Mouse (Mus musculus) CH12.LX (cell line): ENCODE data around the gene Sbds.

ENCODE experiments used
- BHLHE40 ChIP-seq: IDR thresholded peaks from 2 replicates; pipeline ENCODE4 v1.6.1; 2011; ENCODE audit warnings: mild to moderate bottlenecking, low read depth, low read length, improper control_type of control experiment
- CHD1 ChIP-seq: IDR thresholded peaks from 2 replicates; pipeline ENCODE4 v1.6.1; 2012; ENCODE audit warnings: low read depth, low read length, improper control_type of control experiment, inconsistent platforms
- CTCF ChIP-seq, 2 experiments: IDR thresholded peaks in 1 of 2; conservative IDR thresholded peaks in 1 of 2; 2 replicates each; pipeline ENCODE4 v1.5.1; 2011 to 2012; ENCODE audit warnings: low read depth in 2 of 2, low read length in 2 of 2, improper control_type of control experiment in 1 of 2, inconsistent platforms in 1 of 2, mild to moderate bottlenecking in 1 of 2, moderate library complexity in 1 of 2
- E2F4 ChIP-seq: IDR thresholded peaks from 2 replicates; pipeline ENCODE4 v1.6.1; 2011; ENCODE audit warnings: low read depth, low read length, improper control_type of control experiment; ENCODE audit not compliant: insufficient replicate concordance
- EP300 ChIP-seq: IDR thresholded peaks from 2 replicates; pipeline ENCODE4 v1.6.1; 2011; ENCODE audit warnings: low read length, improper control_type of control experiment
- IRF4 ChIP-seq: IDR thresholded peaks from 2 replicates; pipeline ENCODE4 v1.6.1; 2014; ENCODE audit warnings: low read depth, mild to moderate bottlenecking, inconsistent platforms, low read length, improper control_type of control experiment
- JUND ChIP-seq: conservative IDR thresholded peaks from 2 replicates; pipeline ENCODE4 v1.6.1; 2011; ENCODE audit warnings: low read depth, low read length, improper control_type of control experiment
- MAX ChIP-seq: IDR thresholded peaks from 2 replicates; pipeline ENCODE4 v1.6.1; 2011; ENCODE audit warnings: low read length, improper control_type of control experiment
- NELFE ChIP-seq: IDR thresholded peaks from 2 replicates; pipeline ENCODE4 v1.6.1; 2011; ENCODE audit warnings: low read depth, low read length, improper control_type of control experiment
- NRF1 ChIP-seq: IDR thresholded peaks from 2 replicates; pipeline ENCODE4 v1.6.1; 2014; ENCODE audit warnings: low read depth, mild to moderate bottlenecking, inconsistent platforms, low read length, improper control_type of control experiment, moderate library complexity
- POLR2A ChIP-seq: IDR thresholded peaks from 2 replicates; pipeline ENCODE4 v1.6.1; 2011; ENCODE audit warnings: low read depth, mild to moderate bottlenecking, improper control_type of control experiment, low read length
- TCF12 ChIP-seq: IDR thresholded peaks from 2 replicates; pipeline ENCODE4 v1.6.1; 2014; ENCODE audit warnings: low read depth, mild to moderate bottlenecking, inconsistent platforms, low read length, improper control_type of control experiment
- USF1 ChIP-seq: IDR thresholded peaks from 2 replicates; pipeline ENCODE4 v1.6.1; 2014; ENCODE audit warnings: low read depth, mild to moderate bottlenecking, inconsistent platforms, low read length, improper control_type of control experiment
- ZNF384 ChIP-seq: IDR thresholded peaks from 2 replicates; pipeline ENCODE4 v1.6.1; 2012; ENCODE audit warnings: low read depth, low read length, improper control_type of control experiment, inconsistent platforms

- TF ChIP-seq USF1: no peak
- TF ChIP-seq BHLHE40: 0 out of 2 replicates have a peak, but pooled peaks have one; percentile 30
- TF ChIP-seq CTCF (conservative IDR thresholded peaks at IDR 0.05 in 1 of 2, IDR thresholded peaks at IDR 0.05 in 1 of 2; ENCODE audit: low read depth in 2 of 2, low read length in 2 of 2): no peak
- TF ChIP-seq POLR2A: peak; percentile 96
- peak; percentile 94 for TF ChIP-seq E2F4
- TF ChIP-seq EP300: no peak
- TF ChIP-seq CHD1: no peak
- peak; percentile 87 for TF ChIP-seq TCF12
- peak; percentile 96 for TF ChIP-seq NELFE
- TF ChIP-seq IRF4: peak; percentile 80
- no peak for TF ChIP-seq JUND
- TF ChIP-seq ZNF384: peak; percentile 100
- peak; percentile 43 for TF ChIP-seq NRF1
- TF ChIP-seq MAX: peak; percentile 15; the same call in 1 of the 2 replicates
Observed at GRCm38 (mm10) chr5:130256678-130257271, 1.4 kb upstream of the Sbds start.
